In genomic region chr2:131857838-131858237, GRCm38 (mm10) we compare ENCODE assay signal across 34 mouse cellular contexts. TPM values are rescaled to one million over a fixed set of nuclear protein-coding genes. Genes with fewer than 3 reads are reported as not detected.
A peak's percentile ranks its signal among the peaks of the same experiment; 100 is the strongest.
DNase-seq lines count a peak whose midpoint lies in the region; ATAC-seq and TF ChIP-seq lines count a peak whose summit lies in the region.
"Had no signal": no experiment of that assay in that cellular context is flagged by ENCODE, and none has a peak within 500 bp of the region (broad histone marks: within the 10 kb centered on the region; RNA-seq: fewer than 3 reads in every experiment).

No protein-coding gene starts in this region.

- H3K27ac ChIP-seq in layer of hippocampus, adult 2 months: peak overlapping the region; percentile 73; the same call in 1 of the 2 replicates
- H3K27ac ChIP-seq: embryonic facial prominence, embryonic 13.5 days; forebrain, embryonic 12.5 days; hindbrain, embryonic 14.5 days; limb, embryonic 10.5 days; limb, embryonic 15.5 days; liver, embryonic 13.5 days; midbrain, embryonic 13.5 days; stomach, embryonic 15.5 days had no signal

- 0 out of 2 replicates have a peak, but pooled peaks have one; percentile 43 for ATAC-seq in frontal cortex, adult (ENCODE audit: low TSS enrichment)
- no peak for ATAC-seq in granulocyte monocyte progenitor cell, adult 5-6 weeks (replicated peaks; ENCODE audit: poor library complexity, severe bottlenecking)
- ATAC-seq: CD4-positive, CD25-positive, alpha-beta regulatory T cell, adult 4 months; forebrain, postnatal 0 days; intestine, postnatal 0 days; lung, postnatal 0 days; midbrain, embryonic 13.5 days; Patski had no signal

- H3K4me3 ChIP-seq in layer of hippocampus, adult 2 months: no peak overlapping the region
- H3K4me3 ChIP-seq: embryonic facial prominence, embryonic 13.5 days; erythroblast, embryonic 14.5 days; forebrain, embryonic 12.5 days; heart, embryonic 12.5 days; limb, embryonic 10.5 days; limb, embryonic 15.5 days; liver, embryonic 13.5 days; megakaryocyte, embryonic 14.5 days; midbrain, embryonic 13.5 days; stomach, embryonic 15.5 days had no signal

- no peak for DNase-seq in frontal cortex, postnatal 14 days (ENCODE audit: low spot score in 2 of 2)
- no peak for DNase-seq in layer of hippocampus, adult 2 months (ENCODE audit: low spot score in 2 of 2)
- DNase-seq in layer of hippocampus, adult 9-10 months (ENCODE audit: low spot score): no peak
- DNase-seq in NIH3T3 (ENCODE audit: low read depth): peak; percentile 56
- DNase-seq in spleen, postnatal 10 days (ENCODE audit: low spot score in 2 of 2): no peak
- DNase-seq: adrenal gland, postnatal 10 days; cerebellum, adult 11-12 months; cerebellum, postnatal 10 days; forebrain, postnatal 0 days; kidney, adult 9 months; kidney, postnatal 14 days; liver, embryonic 13.5 days; lung, adult 18-20 months; lung, postnatal 4 days had no signal

- no peak for TF ChIP-seq CTCF in layer of hippocampus, adult 2 months (conservative IDR thresholded peaks at IDR 0.05)

RNA-seq across cellular contexts. Expression of gene Erv3, which starts 1.7 kb away (rescaled TPM):
- total RNA-seq in layer of hippocampus, adult 2 months (2021): under 1 TPM in 1 of 2 experiments, not detected in 1; 0.12 TPM
- total RNA-seq in granulocyte monocyte progenitor cell, adult 5-6 weeks (2014; fragmentation: Nextera tagmentation): not detected in 2 replicates
- total RNA-seq in granulocyte monocyte progenitor cell, adult 5-6 weeks (2017): not detected in 2 replicates
- total RNA-seq: adrenal gland, postnatal 10 days; common myeloid progenitor, adult 5-6 weeks; forebrain, postnatal 0 days; hematopoietic stem cell, adult 5-6 weeks; monocyte, adult 5-6 weeks had no signal

RNA-seq across cellular contexts. Expression of gene Prnp, which starts 51.9 kb away (rescaled TPM):
- 100 to 1,000 TPM; 984 to 990 TPM for total RNA-seq in layer of hippocampus, adult 2 months (2021)
- 1.2 TPM in 1 of 2 replicates, not detected in the other for total RNA-seq in granulocyte monocyte progenitor cell, adult 5-6 weeks (2014; fragmentation: Nextera tagmentation)
- total RNA-seq in granulocyte monocyte progenitor cell, adult 5-6 weeks (2017): 1.6 and 2.9 TPM in 2 replicates

RNA-seq across cellular contexts. Expression of gene Prn, which starts 51.9 kb away (rescaled TPM):
- not detected for total RNA-seq in layer of hippocampus, adult 2 months (2021)
- total RNA-seq in granulocyte monocyte progenitor cell, adult 5-6 weeks (2014; fragmentation: Nextera tagmentation): not detected in 2 replicates
- total RNA-seq in granulocyte monocyte progenitor cell, adult 5-6 weeks (2017): not detected in 2 replicates
- total RNA-seq: adrenal gland, postnatal 10 days; common myeloid progenitor, adult 5-6 weeks; hematopoietic stem cell, adult 5-6 weeks; layer of hippocampus, postnatal 25 days; monocyte, adult 5-6 weeks had no signal

Comparison
In these comparisons a context has a peak if more than half of its experiments do, and no peak if none do; other contexts are left out.
1. RNA of gene Prnp, which starts 51.9 kb away (total RNA-seq): 984 to 990 TPM in layer of hippocampus, adult 2 months; 1.2 to 2.9 TPM in granulocyte monocyte progenitor cell, adult 5-6 weeks; every median in the first group is over 100 times any median in the second.